Comparison of ENCODE assay signal across 28 mouse cellular contexts in genomic region chr4:48692736-48693292, GRCm38 (mm10). TPM values are rescaled to one million over a fixed set of nuclear protein-coding genes. Genes with fewer than 3 reads are reported as not detected.
A peak's percentile ranks its signal among the peaks of the same experiment; 100 is the strongest.
DNase-seq lines count a peak whose midpoint lies in the region; ATAC-seq lines count a peak whose summit lies in the region.
"Had no signal": no experiment of that assay in that cellular context is flagged by ENCODE, and none has a peak within 500 bp of the region (broad histone marks: within the 10 kb centered on the region; RNA-seq: fewer than 3 reads in every experiment).

No protein-coding gene starts in this region.

- H3K4me3 ChIP-seq in midbrain, embryonic 14.5 days (replicated peaks; ENCODE audit: low read depth, low read length), result no peak overlapping the region
- H3K4me3 ChIP-seq in midbrain, embryonic 10.5 days, result no peak overlapping the region
- no peak overlapping the region for H3K4me3 ChIP-seq in forebrain, embryonic 13.5 days
- no peak overlapping the region for H3K4me3 ChIP-seq in hindbrain, embryonic 13.5 days
- H3K4me3 ChIP-seq in neural tube, embryonic 15.5 days (replicated peaks), result no peak overlapping the region
- H3K4me3 ChIP-seq: embryonic facial prominence, embryonic 13.5 days; erythroblast, embryonic 14.5 days; heart, embryonic 12.5 days; kidney, embryonic 15.5 days; left cerebral cortex, adult 2 months; limb, embryonic 15.5 days; megakaryocyte, embryonic 14.5 days; myocyte had no signal

- H3K9me3 ChIP-seq in midbrain, embryonic 14.5 days (ENCODE audit: control insufficient read depth, low read length), result no peaks in the 10 kb centered on the region
- no peaks in the 10 kb centered on the region for H3K9me3 ChIP-seq in midbrain, embryonic 10.5 days (replicated peaks)
- no peaks in the 10 kb centered on the region for H3K9me3 ChIP-seq in forebrain, embryonic 13.5 days (replicated peaks)
- H3K9me3 ChIP-seq in hindbrain, embryonic 13.5 days, result no peaks in the 10 kb centered on the region
- no peaks in the 10 kb centered on the region for H3K9me3 ChIP-seq in neural tube, embryonic 15.5 days (replicated peaks)
- H3K9me3 ChIP-seq: embryonic facial prominence, embryonic 13.5 days; heart, embryonic 12.5 days; kidney, embryonic 15.5 days; limb, embryonic 15.5 days had no signal

- no peak for ATAC-seq in midbrain, embryonic 14.5 days (ENCODE audit: low FRiP score, low TSS enrichment)
- ATAC-seq in forebrain, embryonic 13.5 days, result peak; percentile 73
- peak; percentile 11; the same call in 1 of the 2 replicates for ATAC-seq in hindbrain, embryonic 13.5 days (ENCODE audit: low FRiP score)
- peak; percentile 4; the same call in 1 of the 2 replicates for ATAC-seq in neural tube, embryonic 15.5 days (ENCODE audit: low FRiP score)
- ATAC-seq: intestine, postnatal 0 days had no signal

- 56% methylated on average over 9 of the region's 9 CpGs for WGBS in midbrain, embryonic 14.5 days
- WGBS in midbrain, embryonic 10.5 days, result 73% methylated on average over 9 of the region's 9 CpGs
- 12% methylated on average over 9 of the region's 9 CpGs for WGBS in forebrain, embryonic 13.5 days
- WGBS in hindbrain, embryonic 13.5 days, result 33% methylated on average over 9 of the region's 9 CpGs
- 19% methylated on average over 9 of the region's 9 CpGs for WGBS in neural tube, embryonic 15.5 days

- DNase-seq in midbrain, embryonic 14.5 days, result peak; percentile 44
- no peak for DNase-seq in midbrain, embryonic 10.5 days (ENCODE audit: low spot score)
- no peak for DNase-seq in right cerebral cortex, postnatal 10 days (ENCODE audit: low spot score in 2 of 2)
- DNase-seq in layer of hippocampus, adult 9-10 months (ENCODE audit: low spot score), result no peak
- DNase-seq: adrenal gland, adult 2 months; cerebellum, adult 18-20 months; cerebellum, postnatal 25 days; gastrocnemius, postnatal 10 days; heart, postnatal 10 days; kidney, postnatal 36 days; layer of hippocampus, adult 9-11 months; left cerebral cortex, postnatal 4 days; lung, embryonic 14.5 days; lung, postnatal 36 days; right cerebral cortex, postnatal 14 days had no signal

- H3K4me2 ChIP-seq in midbrain, embryonic 14.5 days (ENCODE audit: low read length), result no peak overlapping the region
- H3K4me2 ChIP-seq in forebrain, embryonic 13.5 days, result no peak overlapping the region
- H3K4me2 ChIP-seq in hindbrain, embryonic 13.5 days, result no peak overlapping the region
- no peak overlapping the region for H3K4me2 ChIP-seq in neural tube, embryonic 15.5 days
- H3K4me2 ChIP-seq: embryonic facial prominence, embryonic 13.5 days; heart, embryonic 12.5 days; kidney, embryonic 15.5 days; limb, embryonic 15.5 days; lung, embryonic 14.5 days had no signal

- H3K36me3 ChIP-seq in midbrain, embryonic 14.5 days (ENCODE audit: control insufficient read depth, insufficient read depth, low read length), result no peaks in the 10 kb centered on the region
- no peaks in the 10 kb centered on the region for H3K36me3 ChIP-seq in midbrain, embryonic 10.5 days
- no peaks in the 10 kb centered on the region for H3K36me3 ChIP-seq in forebrain, embryonic 13.5 days (ENCODE audit: poor library complexity, severe bottlenecking)
- H3K36me3 ChIP-seq in hindbrain, embryonic 13.5 days, result no peaks in the 10 kb centered on the region
- no peaks in the 10 kb centered on the region for H3K36me3 ChIP-seq in neural tube, embryonic 15.5 days
- H3K36me3 ChIP-seq: embryonic facial prominence, embryonic 13.5 days; heart, embryonic 12.5 days; kidney, embryonic 15.5 days; limb, embryonic 15.5 days had no signal

- no peak overlapping the region for H3K27ac ChIP-seq in midbrain, embryonic 14.5 days (replicated peaks; ENCODE audit: low read depth, low read length)
- H3K27ac ChIP-seq in midbrain, embryonic 10.5 days (replicated peaks), result no peak overlapping the region
- peak overlapping the region; percentile 64 for H3K27ac ChIP-seq in forebrain, embryonic 13.5 days
- H3K27ac ChIP-seq in hindbrain, embryonic 13.5 days, result peak overlapping the region; percentile 82
- peak overlapping the region; percentile 45; the same call in 1 of the 2 replicates for H3K27ac ChIP-seq in neural tube, embryonic 15.5 days (replicated peaks)
- H3K27ac ChIP-seq: embryonic facial prominence, embryonic 13.5 days; kidney, embryonic 15.5 days; left cerebral cortex, adult 2 months; limb, embryonic 15.5 days; liver, embryonic 14.5 days had no signal

- no peak overlapping the region for H3K9ac ChIP-seq in midbrain, embryonic 14.5 days (replicated peaks; ENCODE audit: low read length)
- no peak overlapping the region for H3K9ac ChIP-seq in forebrain, embryonic 13.5 days
- H3K9ac ChIP-seq in hindbrain, embryonic 13.5 days, result no peak overlapping the region
- H3K9ac ChIP-seq in neural tube, embryonic 15.5 days (replicated peaks), result no peak overlapping the region
- H3K9ac ChIP-seq: embryonic facial prominence, embryonic 13.5 days; heart, embryonic 12.5 days; kidney, embryonic 15.5 days; limb, embryonic 15.5 days; liver, embryonic 14.5 days; lung, embryonic 14.5 days had no signal

- H3K27me3 ChIP-seq in midbrain, embryonic 14.5 days (ENCODE audit: control insufficient read depth, insufficient read depth, low read length), result no peaks in the 10 kb centered on the region
- no peaks in the 10 kb centered on the region for H3K27me3 ChIP-seq in midbrain, embryonic 10.5 days (ENCODE audit: low read depth, poor library complexity, severe bottlenecking)
- no peaks in the 10 kb centered on the region for H3K27me3 ChIP-seq in forebrain, embryonic 13.5 days
- no peaks in the 10 kb centered on the region for H3K27me3 ChIP-seq in hindbrain, embryonic 13.5 days
- no peaks in the 10 kb centered on the region for H3K27me3 ChIP-seq in neural tube, embryonic 15.5 days (replicated peaks)
- H3K27me3 ChIP-seq: embryonic facial prominence, embryonic 13.5 days; heart, embryonic 12.5 days; kidney, embryonic 15.5 days; limb, embryonic 15.5 days; megakaryocyte, embryonic 14.5 days had no signal

- H3K4me1 ChIP-seq in midbrain, embryonic 14.5 days (ENCODE audit: control insufficient read depth, insufficient read depth, low read length), result 0 out of 2 replicates have a peak, but pooled peaks cover 4% of the 10 kb centered on the region
- H3K4me1 ChIP-seq in midbrain, embryonic 10.5 days, result peaks cover 16% of the 10 kb centered on the region
- peaks cover 11% of the 10 kb centered on the region for H3K4me1 ChIP-seq in forebrain, embryonic 13.5 days
- peaks cover 17% of the 10 kb centered on the region for H3K4me1 ChIP-seq in hindbrain, embryonic 13.5 days (replicated peaks)
- H3K4me1 ChIP-seq in neural tube, embryonic 15.5 days, result peaks cover 20% of the 10 kb centered on the region
- H3K4me1 ChIP-seq: megakaryocyte, embryonic 14.5 days had no signal

RNA-seq across cellular contexts. Expression of gene Cavin4, which starts 29.5 kb away (rescaled TPM):
- 1.5 and 3.4 TPM in 2 replicates for polyA plus RNA-seq in midbrain, embryonic 14.5 days (2014; fragmentation: Nextera tagmentation; extraction: Ambion mirVana)
- polyA plus RNA-seq in midbrain, embryonic 10.5 days (2016; fragmentation: Nextera tagmentation; extraction: Ambion mirVana), result 1.4 and 1.7 TPM in 2 replicates
- polyA plus RNA-seq in forebrain, embryonic 13.5 days (2015; fragmentation: Nextera tagmentation; extraction: Ambion mirVana), result 1.5 and 1.8 TPM in 2 replicates
- polyA plus RNA-seq in hindbrain, embryonic 13.5 days (2015; fragmentation: Nextera tagmentation; extraction: Ambion mirVana), result 1.9 and 2.2 TPM in 2 replicates
- polyA plus RNA-seq in neural tube, embryonic 15.5 days (2015; fragmentation: Nextera tagmentation; extraction: Ambion mirVana), result 1.3 and 2.3 TPM in 2 replicates
- polyA plus RNA-seq: adrenal gland, adult 2 months; erythroblast, embryonic 14.5 days had no signal

Comparison
In these comparisons a context has a peak if more than half of its experiments do, and no peak if none do; other contexts are left out.
1. H3K27ac ChIP-seq: peak in forebrain, embryonic 13.5 days (single experiment), hindbrain, embryonic 13.5 days (single experiment) and neural tube, embryonic 15.5 days (single experiment); none in midbrain, embryonic 14.5 days (single experiment) and midbrain, embryonic 10.5 days (single experiment).